In the genomic region with DNA sequence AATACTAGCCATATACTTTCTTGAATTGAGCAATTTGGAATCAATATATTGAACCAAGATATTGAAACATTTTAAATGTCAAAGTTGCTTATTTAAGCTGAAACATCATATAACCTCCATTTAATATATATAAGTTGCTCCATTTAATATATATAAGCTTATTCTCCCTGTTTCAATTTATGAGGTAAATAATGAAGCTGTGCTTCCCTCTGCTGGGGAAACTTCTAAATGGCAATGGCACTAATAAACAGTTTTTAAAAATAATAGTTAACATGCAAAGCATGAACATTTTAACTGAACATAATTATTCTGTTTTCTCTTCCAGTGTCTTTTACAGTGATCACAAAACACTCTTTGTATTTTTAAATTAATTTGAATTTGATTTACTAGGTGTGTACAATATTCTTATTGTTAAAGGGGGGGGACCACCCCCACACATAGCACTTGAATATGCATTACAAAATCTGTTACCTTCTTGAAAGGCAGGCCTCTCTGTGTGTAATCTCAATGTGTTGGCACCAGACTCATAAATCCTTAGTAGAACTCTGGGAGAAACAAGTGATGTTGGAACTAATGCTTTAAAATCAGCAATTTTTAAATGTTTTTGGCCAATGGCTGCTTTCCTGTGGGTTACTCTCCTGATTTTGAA, we compare ENCODE assay signal across 11 mouse cellular contexts.
DNase-seq lines count a peak whose midpoint lies in the region; ATAC-seq and TF ChIP-seq lines count a peak whose summit lies in the region.
"Had no signal": no experiment of that assay in that cellular context is flagged by ENCODE, and none has a peak within 500 bp of the region (broad histone marks: within the 10 kb centered on the region; RNA-seq: fewer than 3 reads in every experiment).

No protein-coding gene starts in this region.

- TF ChIP-seq CTCF in brain, embryonic 14.5 days (IDR thresholded peaks at IDR 0.05; ENCODE audit: borderline replicate concordance, extremely low read depth, insufficient read depth, insufficient read length) = no peak

- ATAC-seq in embryonic facial prominence, embryonic 11.5 days (replicated peaks; ENCODE audit: insufficient number of reproducible peaks, low FRiP score, low TSS enrichment, low read depth) = no peak

- H3K27me3 ChIP-seq in embryonic facial prominence, embryonic 11.5 days (ENCODE audit: control insufficient read depth, insufficient read depth, low read length) = no peaks in the 10 kb centered on the region
- H3K27me3 ChIP-seq in embryonic facial prominence, embryonic 10.5 days (replicated peaks; ENCODE audit: low read depth, poor library complexity, severe bottlenecking) = no peaks in the 10 kb centered on the region
- H3K27me3 ChIP-seq: lung, embryonic 15.5 days; neural tube, embryonic 13.5 days had no signal

- H3K9me3 ChIP-seq in embryonic facial prominence, embryonic 11.5 days (replicated peaks; ENCODE audit: control insufficient read depth, low read length) = no peaks in the 10 kb centered on the region
- no peaks in the 10 kb centered on the region for H3K9me3 ChIP-seq in embryonic facial prominence, embryonic 10.5 days
- H3K9me3 ChIP-seq: lung, embryonic 15.5 days; neural tube, embryonic 13.5 days had no signal

- TF ChIP-seq POLR2A in brain, embryonic 14.5 days (IDR thresholded peaks at IDR 0.05; ENCODE audit: borderline replicate concordance, extremely low read depth, insufficient read depth, insufficient read length, poor library complexity, severe bottlenecking) = no peak

- H3K4me2 ChIP-seq in embryonic facial prominence, embryonic 11.5 days (ENCODE audit: low read depth, low read length) = no peak overlapping the region
- H3K4me2 ChIP-seq: lung, embryonic 15.5 days; neural tube, embryonic 13.5 days had no signal

- H3K4me1 ChIP-seq in embryonic facial prominence, embryonic 11.5 days (ENCODE audit: control insufficient read depth, insufficient read depth, low read length) = no peaks in the 10 kb centered on the region
- H3K4me1 ChIP-seq in embryonic facial prominence, embryonic 10.5 days = no peaks in the 10 kb centered on the region
- H3K4me1 ChIP-seq: lung, embryonic 15.5 days; neural tube, embryonic 13.5 days had no signal

- DNase-seq in embryonic facial prominence, embryonic 11.5 days (ENCODE audit: low spot score) = peak; percentile 48
- DNase-seq in embryonic facial prominence, embryonic 10.5 days (ENCODE audit: low spot score) = no peak
- DNase-seq in layer of hippocampus, adult 11-12 months (ENCODE audit: low spot score) = peak; percentile 23
- DNase-seq in layer of hippocampus, adult 8-10 months (ENCODE audit: low spot score in 2 of 2) = no peak
- DNase-seq in 3T3-L1 (ENCODE audit: low read depth, low spot score) = peak; percentile 70
- DNase-seq in brain, embryonic 14.5 days (ENCODE audit: low read depth) = peak; percentile 69
- DNase-seq in thymus, postnatal 36 days = no peak
- DNase-seq in MN1 (ENCODE audit: low spot score) = no peak

- no peaks in the 10 kb centered on the region for H3K36me3 ChIP-seq in embryonic facial prominence, embryonic 11.5 days (replicated peaks; ENCODE audit: control insufficient read depth, insufficient read depth, low read depth, low read length)
- 0 out of 2 replicates have a peak, but pooled peaks cover 2% of the 10 kb centered on the region for H3K36me3 ChIP-seq in embryonic facial prominence, embryonic 10.5 days (replicated peaks)
- H3K36me3 ChIP-seq: neural tube, embryonic 13.5 days had no signal

- no peak overlapping the region for H3K9ac ChIP-seq in embryonic facial prominence, embryonic 11.5 days (replicated peaks; ENCODE audit: low read length)
- H3K9ac ChIP-seq: lung, embryonic 15.5 days; neural tube, embryonic 13.5 days had no signal

- H3K27ac ChIP-seq in embryonic facial prominence, embryonic 11.5 days (replicated peaks; ENCODE audit: low read depth, low read length) = no peak overlapping the region
- H3K27ac ChIP-seq in embryonic facial prominence, embryonic 10.5 days (replicated peaks) = no peak overlapping the region
- H3K27ac ChIP-seq: lung, embryonic 15.5 days; neural tube, embryonic 13.5 days had no signal

- no peak overlapping the region for H3K4me3 ChIP-seq in embryonic facial prominence, embryonic 11.5 days (ENCODE audit: low read depth, low read length)
- H3K4me3 ChIP-seq in embryonic facial prominence, embryonic 10.5 days = no peak overlapping the region
- H3K4me3 ChIP-seq: erythroblast, embryonic 14.5 days; lung, embryonic 15.5 days; neural tube, embryonic 13.5 days had no signal

Comparison
In these comparisons a context has a peak if more than half of its experiments do, and no peak if none do; other contexts are left out.
1. DNase-seq: peak in embryonic facial prominence, embryonic 11.5 days (single experiment), layer of hippocampus, adult 11-12 months (single experiment), 3T3-L1 (single experiment) and brain, embryonic 14.5 days (single experiment); none in embryonic facial prominence, embryonic 10.5 days (single experiment), layer of hippocampus, adult 8-10 months (0 of 2), thymus, postnatal 36 days (0 of 2) and MN1 (single experiment).